Mouse (Mus musculus): ENCODE data around the gene Map3k10. TPM values are rescaled to one million over a fixed set of nuclear protein-coding genes. Genes with fewer than 3 reads are reported as not detected.
A peak's percentile ranks its signal among the peaks of the same experiment; 100 is the strongest.

The Map3k10 gene
- 96.7 and 99.4 TPM in 2 replicates for polyA plus RNA-seq (2012; rRNA removed)

- WGBS = under 1% methylated on average over 31 of the region's 31 CpGs
- H3K27ac ChIP-seq (ENCODE audit: insufficient read depth, low read length) = peak within 1 kb of the TSS; percentile 84
- no peak for TF ChIP-seq CTCF (IDR thresholded peaks at IDR 0.05; ENCODE audit: borderline replicate concordance, insufficient read depth, low read depth, low read length)
- TF ChIP-seq POLR2A (IDR thresholded peaks at IDR 0.05; ENCODE audit: borderline replicate concordance, insufficient read depth, low read length) = peak; percentile 49; the same call in 1 of the 2 replicates
Measured at GRCm38 (mm10) chr7:27674522-27675221, at the start of gene Map3k10. Gene Map3k10 (minus strand): TSS chr7:27674598.

DNA sequence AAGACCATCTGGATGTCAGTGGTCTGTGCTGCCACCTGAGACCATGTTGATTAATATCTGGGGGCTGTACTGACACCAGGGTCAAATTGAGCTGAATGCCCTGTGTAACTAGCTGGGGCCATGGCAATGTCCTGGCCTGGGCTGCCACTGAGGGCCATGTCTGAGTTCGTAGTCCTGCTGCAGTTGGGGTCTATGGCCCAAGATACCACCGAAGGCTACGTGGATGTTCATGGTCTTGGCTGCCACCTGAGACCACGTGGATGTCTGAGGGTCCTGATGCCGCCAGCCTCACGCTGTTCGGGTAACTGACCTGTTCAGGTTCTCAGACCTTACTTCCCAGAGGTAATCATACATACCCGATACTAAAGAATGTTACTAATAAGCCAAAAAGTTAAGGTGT is 47.6 kb upstream of the Map3k10 start:
- TF ChIP-seq POLR2A (IDR thresholded peaks at IDR 0.05; ENCODE audit: borderline replicate concordance, insufficient read depth, low read length) (no peak), CTCF (IDR thresholded peaks at IDR 0.05; ENCODE audit: borderline replicate concordance, insufficient read depth, low read depth, low read length) (no peak)
- H3K4me3 ChIP-seq (replicated peaks; ENCODE audit: insufficient read depth, low read depth, low read length) = no peak overlapping the region
- no peak for DNase-seq
- 91% methylated on average over 8 of the region's 8 CpGs for WGBS
- no peak overlapping the region for H3K27ac ChIP-seq (ENCODE audit: insufficient read depth, low read length)
- no peaks in the 10 kb centered on the region for H3K4me1 ChIP-seq (ENCODE audit: control insufficient read depth, insufficient read depth, low read length)
- no peaks in the 10 kb centered on the region for H3K27me3 ChIP-seq (ENCODE audit: control insufficient read depth, insufficient read depth, low read length)

More at GRCm38 (mm10) chr7:27674522-27675221, at the start of gene Map3k10:
- no peaks in the 10 kb centered on the region for H3K27me3 ChIP-seq (ENCODE audit: control insufficient read depth, insufficient read depth, low read length)
- peak within 1 kb of the TSS; percentile 66 for H3K4me3 ChIP-seq (replicated peaks; ENCODE audit: insufficient read depth, low read depth, low read length)
- H3K4me1 ChIP-seq (ENCODE audit: control insufficient read depth, insufficient read depth, low read length) = peaks cover 4% of the 10 kb centered on the region; the same call in 1 of the 2 replicates
- DNase-seq = peak; percentile 96 to 98

DNA sequence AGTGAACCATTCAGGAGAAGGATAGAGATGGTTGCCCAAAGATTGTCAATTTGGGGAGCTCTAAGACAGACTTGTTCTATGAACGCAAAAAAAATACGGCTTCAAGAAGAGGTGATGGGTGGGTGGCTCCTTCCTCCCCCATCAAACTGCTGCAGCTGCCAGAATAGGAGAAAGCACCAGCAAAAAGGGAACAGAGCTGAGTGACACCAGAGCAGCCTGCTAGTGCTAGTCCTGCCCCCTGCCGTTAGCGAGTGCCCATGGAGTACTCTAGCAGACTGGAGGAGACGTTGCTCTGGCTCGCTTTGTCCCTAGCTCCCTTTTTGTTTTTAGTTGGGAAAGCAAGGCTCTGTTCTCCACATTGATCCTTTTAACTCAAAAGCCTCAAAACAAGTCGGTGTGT is 36.0 kb upstream of the Map3k10 start:
- H3K4me1 ChIP-seq (ENCODE audit: control insufficient read depth, insufficient read depth, low read length) = no peaks in the 10 kb centered on the region
- 59% methylated on average over 7 of the region's 7 CpGs for WGBS
- no peak for DNase-seq

DNA sequence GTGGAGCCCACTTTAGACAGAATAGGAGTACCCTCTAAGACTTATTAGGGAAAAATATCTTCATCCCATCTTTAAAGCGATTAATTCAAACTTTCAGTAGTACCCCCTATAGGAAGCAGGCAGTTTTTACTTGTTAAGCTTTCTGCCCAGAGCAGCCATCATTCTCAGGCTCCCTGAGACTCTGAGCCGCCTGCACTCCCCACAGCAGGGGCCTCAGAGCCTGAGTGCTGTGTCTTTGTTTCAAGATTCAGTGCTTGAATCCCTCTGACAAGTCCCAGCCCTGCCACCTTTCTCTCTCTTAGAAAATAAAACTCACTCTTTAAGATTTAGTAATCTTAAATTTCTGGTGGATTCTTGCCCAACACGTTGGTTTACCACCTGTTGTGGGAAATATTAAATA is 22.3 kb upstream of the Map3k10 start:
- TF ChIP-seq POLR2A (IDR thresholded peaks at IDR 0.05; ENCODE audit: borderline replicate concordance, insufficient read depth, low read length) = no peak
- TF ChIP-seq CTCF (IDR thresholded peaks at IDR 0.05; ENCODE audit: borderline replicate concordance, insufficient read depth, low read depth, low read length) = no peak
- H3K27ac ChIP-seq (ENCODE audit: insufficient read depth, low read length) = no peak overlapping the region
- no peaks in the 10 kb centered on the region for H3K4me1 ChIP-seq (ENCODE audit: control insufficient read depth, insufficient read depth, low read length)
- WGBS = 45% methylated on average over 3 of the region's 3 CpGs
- no peak overlapping the region for H3K4me3 ChIP-seq (replicated peaks; ENCODE audit: insufficient read depth, low read depth, low read length)
- no peak for DNase-seq
- H3K27me3 ChIP-seq (ENCODE audit: control insufficient read depth, insufficient read depth, low read length) = no peaks in the 10 kb centered on the region

More for the DNA sequence above, 36.0 kb upstream of the Map3k10 start:
- H3K27ac ChIP-seq (ENCODE audit: insufficient read depth, low read length) = no peak overlapping the region
- no peaks in the 10 kb centered on the region for H3K27me3 ChIP-seq (ENCODE audit: control insufficient read depth, insufficient read depth, low read length)
- H3K4me3 ChIP-seq (replicated peaks; ENCODE audit: insufficient read depth, low read depth, low read length) = no peak overlapping the region
- no peak for TF ChIP-seq CTCF (IDR thresholded peaks at IDR 0.05; ENCODE audit: borderline replicate concordance, insufficient read depth, low read depth, low read length)
- TF ChIP-seq POLR2A (IDR thresholded peaks at IDR 0.05; ENCODE audit: borderline replicate concordance, insufficient read depth, low read length) = no peak

- no peak overlapping the region for H3K4me3 ChIP-seq (replicated peaks; ENCODE audit: insufficient read depth, low read depth, low read length)
- TF ChIP-seq CTCF (IDR thresholded peaks at IDR 0.05; ENCODE audit: borderline replicate concordance, insufficient read depth, low read depth, low read length) = peak; percentile 72
- no peak for TF ChIP-seq POLR2A (IDR thresholded peaks at IDR 0.05; ENCODE audit: borderline replicate concordance, insufficient read depth, low read length)
- no peak overlapping the region for H3K27ac ChIP-seq (ENCODE audit: insufficient read depth, low read length)
- H3K4me1 ChIP-seq (ENCODE audit: control insufficient read depth, insufficient read depth, low read length) = no peaks in the 10 kb centered on the region; the same call in 1 of the 2 replicates
- H3K27me3 ChIP-seq (ENCODE audit: control insufficient read depth, insufficient read depth, low read length) = no peaks in the 10 kb centered on the region
- DNase-seq = no peak
- WGBS = 33% methylated on average over 5 of the region's 5 CpGs
Measured at GRCm38 (mm10) chr7:27691076-27691475, 16.7 kb upstream of the Map3k10 start.

- peak within 1 kb of the TSS; percentile 66 for H3K27ac ChIP-seq (ENCODE audit: insufficient read depth, low read length)
- H3K27me3 ChIP-seq (ENCODE audit: control insufficient read depth, insufficient read depth, low read length) = no peaks in the 10 kb centered on the region
- H3K4me1 ChIP-seq (ENCODE audit: control insufficient read depth, insufficient read depth, low read length) = peaks cover 4% of the 10 kb centered on the region; the same call in 1 of the 2 replicates
- peak within 1 kb of the TSS; percentile 87 for H3K4me3 ChIP-seq (replicated peaks; ENCODE audit: insufficient read depth, low read depth, low read length)
- DNase-seq = peak; percentile 91 to 97
- no peak for TF ChIP-seq POLR2A (IDR thresholded peaks at IDR 0.05; ENCODE audit: borderline replicate concordance, insufficient read depth, low read length)
- TF ChIP-seq CTCF (IDR thresholded peaks at IDR 0.05; ENCODE audit: borderline replicate concordance, insufficient read depth, low read depth, low read length) = no peak
- WGBS = 1% methylated on average over 19 of the region's 19 CpGs
Measured at GRCm38 (mm10) chr7:27688815-27689612, 14.6 kb upstream of the Map3k10 start, which contains the start of gene Zfp607b. Gene Zfp607b (plus strand): TSS chr7:27689340.

- TF ChIP-seq CTCF (IDR thresholded peaks at IDR 0.05; ENCODE audit: borderline replicate concordance, insufficient read depth, low read depth, low read length) (no peak), POLR2A (IDR thresholded peaks at IDR 0.05; ENCODE audit: borderline replicate concordance, insufficient read depth, low read length) (no peak)
- WGBS = 23% methylated on average over 14 of the region's 14 CpGs
- Histone ChIP-seq H3K27ac (ENCODE audit: insufficient read depth, low read length) (no peak overlapping the region), H3K4me3 (replicated peaks; ENCODE audit: insufficient read depth, low read depth, low read length) (peak overlapping the region; percentile 3), H3K27me3 (ENCODE audit: control insufficient read depth, insufficient read depth, low read length) (no peaks in the 10 kb centered on the region), H3K4me1 (ENCODE audit: control insufficient read depth, insufficient read depth, low read length) (peaks cover 4% of the 10 kb centered on the region; the same call in 1 of the 2 replicates)
- no peak for DNase-seq
Measured at GRCm38 (mm10) chr7:27688246-27688788, 13.9 kb upstream of the Map3k10 start.

Measured in cerebellum, adult 2 months (tissue).